In the genomic region with DNA sequence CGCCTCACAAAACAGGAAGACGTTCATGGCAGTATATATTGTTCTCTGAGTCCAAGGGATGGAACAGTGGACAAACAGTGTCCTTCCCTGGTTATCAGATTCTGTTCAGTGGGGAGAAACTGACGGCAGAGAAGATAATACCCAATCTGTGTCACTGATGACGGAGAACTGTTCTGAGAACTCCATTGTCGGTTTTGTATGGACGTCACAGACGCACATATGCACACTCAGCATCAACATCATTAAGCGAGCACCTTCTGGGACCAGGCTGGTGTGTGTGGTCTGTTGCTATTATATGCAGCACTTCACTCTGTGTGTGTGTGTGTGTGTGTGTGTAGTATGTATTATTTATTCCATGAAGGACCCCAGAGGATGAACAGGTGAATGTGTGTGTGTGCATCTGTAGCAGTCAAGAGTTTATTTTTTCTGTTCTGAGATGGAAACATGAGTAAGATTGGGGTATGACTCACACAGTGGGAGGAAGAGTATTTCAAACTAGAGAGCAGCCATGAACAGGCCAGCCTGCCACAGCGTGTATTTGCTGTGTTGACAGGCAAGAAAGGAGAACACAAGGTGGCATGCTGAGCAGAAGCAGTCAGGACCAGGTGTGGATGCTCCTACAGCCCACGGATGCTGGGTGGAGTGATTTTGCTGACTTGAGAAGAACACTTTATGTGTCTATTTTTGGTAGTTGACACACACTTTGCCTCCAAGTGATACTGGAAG, we compare ENCODE assay signal across 8 mouse cellular contexts. TPM values are rescaled to one million over a fixed set of nuclear protein-coding genes. Genes with fewer than 3 reads are reported as not detected.
DNase-seq lines count a peak whose midpoint lies in the region; ATAC-seq and TF ChIP-seq lines count a peak whose summit lies in the region.

No protein-coding gene starts in this region.

- H3K4me2 ChIP-seq in midbrain, postnatal 0 days (ENCODE audit: low read depth, low read length, poor library complexity, severe bottlenecking) = peak overlapping the region; percentile 69

- H3K4me3 ChIP-seq in heart, adult 2 months = peak overlapping the region; percentile 57
- H3K4me3 ChIP-seq in testis, adult 2 months (ENCODE audit: control insufficient read depth, low read depth, low read length) = peak overlapping the region; percentile 98
- peak overlapping the region; percentile 68 for H3K4me3 ChIP-seq in midbrain, postnatal 0 days (ENCODE audit: low read depth, low read length)

- TF ChIP-seq EP300 in heart, adult 2 months (IDR thresholded peaks at IDR 0.05; ENCODE audit: insufficient read depth, low read depth, low read length) = no peak

- peak; percentile 56 for ATAC-seq in inflammation-experienced regulatory T-cells, adult 6 months
- ATAC-seq in midbrain, postnatal 0 days (ENCODE audit: low FRiP score) = no peak

- H3K27me3 ChIP-seq in heart, adult 2 months (ENCODE audit: control insufficient read depth, insufficient read depth, low read length) = no peaks in the 10 kb centered on the region
- no peaks in the 10 kb centered on the region for H3K27me3 ChIP-seq in testis, adult 2 months (ENCODE audit: control insufficient read depth, insufficient read depth, low read length)
- no peaks in the 10 kb centered on the region for H3K27me3 ChIP-seq in midbrain, postnatal 0 days (ENCODE audit: insufficient read depth, low read length)

- no peaks in the 10 kb centered on the region for H3K9me3 ChIP-seq in midbrain, postnatal 0 days (ENCODE audit: low read length)

- H3K27ac ChIP-seq in heart, adult 2 months = peak overlapping the region; percentile 95
- H3K27ac ChIP-seq in testis, adult 2 months (ENCODE audit: control insufficient read depth, insufficient read depth, low read depth, low read length) = peak overlapping the region; percentile 95
- H3K27ac ChIP-seq in midbrain, postnatal 0 days (ENCODE audit: low read depth, low read length) = peak overlapping the region; percentile 77

- H3K4me1 ChIP-seq in heart, adult 2 months (ENCODE audit: control insufficient read depth, insufficient read depth, low read length) = peaks cover 7% of the 10 kb centered on the region
- H3K4me1 ChIP-seq in testis, adult 2 months (ENCODE audit: control insufficient read depth, insufficient read depth, low read length) = peaks cover 2% of the 10 kb centered on the region; the same call in 1 of the 2 replicates
- peaks cover 14% of the 10 kb centered on the region; the same call in 1 of the 2 replicates for H3K4me1 ChIP-seq in midbrain, postnatal 0 days (ENCODE audit: insufficient read depth, low read length)

- intact Hi-C loops in heart, adult 2 months (cut with DNase I) = no loop called here

- DNase-seq in heart, adult 2 months = no peak
- no peak for DNase-seq in heart, adult 9 months (ENCODE audit: low spot score in 2 of 2)
- no peak for DNase-seq in testis, postnatal 14 days (ENCODE audit: low spot score)
- peak; percentile 21 for DNase-seq in midbrain, postnatal 0 days (ENCODE audit: low spot score)
- no peak for DNase-seq in cerebellum, postnatal 36 days
- no peak for DNase-seq in layer of hippocampus, postnatal 36 days

- 38% methylated on average over 10 of the region's 10 CpGs for WGBS in heart, adult 2 months
- 40% methylated on average over 10 of the region's 10 CpGs for WGBS in midbrain, postnatal 0 days

- TF ChIP-seq POLR2A in heart, adult 2 months (IDR thresholded peaks at IDR 0.05; ENCODE audit: insufficient read depth, low read depth, low read length) = no peak
- TF ChIP-seq POLR2A in testis, adult 2 months (IDR thresholded peaks at IDR 0.05; ENCODE audit: control insufficient read depth, low read depth, low read length) = no peak

- H3K9ac ChIP-seq in heart, adult 2 months (ENCODE audit: low read depth, low read length) = peak overlapping the region; percentile 70
- H3K9ac ChIP-seq in midbrain, postnatal 0 days (replicated peaks; ENCODE audit: low read length, poor library complexity, severe bottlenecking) = peak overlapping the region; percentile 76

- no peaks in the 10 kb centered on the region for H3K36me3 ChIP-seq in heart, adult 2 months (ENCODE audit: control insufficient read depth, insufficient read depth, low read length)
- no peaks in the 10 kb centered on the region for H3K36me3 ChIP-seq in testis, adult 2 months (ENCODE audit: control insufficient read depth, insufficient read depth, low read length)
- H3K36me3 ChIP-seq in midbrain, postnatal 0 days (ENCODE audit: insufficient read depth, low read length) = no peaks in the 10 kb centered on the region

- no peaks in the 10 kb centered on the region for H3K79me2 ChIP-seq in heart, adult 2 months (replicated peaks; ENCODE audit: control insufficient read depth, insufficient read depth, low read length)

- no peak for TF ChIP-seq CTCF in heart, adult 2 months (IDR thresholded peaks at IDR 0.05)
- TF ChIP-seq CTCF in testis, adult 2 months (IDR thresholded peaks at IDR 0.05; ENCODE audit: control insufficient read depth, insufficient read depth, insufficient replicate concordance, low read depth, low read length) = no peak
- 0 out of 2 replicates have a peak, but pooled peaks have one; percentile 14 for TF ChIP-seq CTCF in midbrain, postnatal 0 days (IDR thresholded peaks at IDR 0.05)

RNA-seq across cellular contexts. Expression of gene Tnfrsf9, which starts 1.0 kb away (rescaled TPM):
- total RNA-seq in heart, adult 2 months (2021) = under 1 TPM; 0.14 to 0.18 TPM
- 0.09 and 0.12 TPM in 2 replicates for polyA plus RNA-seq in heart, adult 2 months (2012; rRNA removed)
- polyA plus RNA-seq in testis, adult 2 months (2012; rRNA removed) = 1.9 and 3.1 TPM in 2 replicates
- 100 to 1,000 TPM; 101 to 158 (median 156) TPM for polyA plus RNA-seq in inflammation-experienced regulatory T-cells, adult 6 months (2017; shearing (Covaris generic))
- not detected in 2 replicates for total RNA-seq in midbrain, postnatal 0 days (2014; rRNA removed)
- 0.25 and 0.29 TPM in 2 replicates for polyA plus RNA-seq in midbrain, postnatal 0 days (2015; fragmentation: Nextera tagmentation; extraction: Ambion mirVana)
- total RNA-seq in layer of hippocampus, postnatal 36 days (2021) = under 1 TPM; 0.61 to 1.00 TPM

RNA-seq across cellular contexts. Expression of gene Park7, which starts 1.1 kb away (rescaled TPM):
- 100 to 1,000 TPM; 234 to 265 TPM for total RNA-seq in heart, adult 2 months (2021)
- polyA plus RNA-seq in heart, adult 2 months (2012; rRNA removed) = 148 and 201 TPM in 2 replicates
- 88.1 and 92.3 TPM in 2 replicates for polyA plus RNA-seq in testis, adult 2 months (2012; rRNA removed)
- polyA plus RNA-seq in inflammation-experienced regulatory T-cells, adult 6 months (2017; shearing (Covaris generic)) = 100 to 1,000 TPM; 379 to 537 (median 522) TPM
- total RNA-seq in midbrain, postnatal 0 days (2014; rRNA removed) = 167 and 180 TPM in 2 replicates
- polyA plus RNA-seq in midbrain, postnatal 0 days (2015; fragmentation: Nextera tagmentation; extraction: Ambion mirVana) = 427 and 453 TPM in 2 replicates
- total RNA-seq in layer of hippocampus, postnatal 36 days (2021) = 100 to 1,000 TPM; 220 to 235 TPM

Comparison
In these comparisons a context has a peak if more than half of its experiments do, and no peak if none do; other contexts are left out.
1. RNA of gene Tnfrsf9, which starts 1.0 kb away (polyA plus RNA-seq): 101 to 158 TPM in inflammation-experienced regulatory T-cells, adult 6 months; 1.9 to 3.1 TPM in testis, adult 2 months, 0.25 to 0.29 TPM in midbrain, postnatal 0 days and 0.09 to 0.12 TPM in heart, adult 2 months; every median in the first group is over 10 times any median in the second.
2. Peak in every context shown above with its lines, with median percentiles within 50 percentile points of each other: H3K27ac ChIP-seq and H3K4me3 ChIP-seq.